Mouse (Mus musculus): ENCODE results near the gene Tmem131.

GRCm38 (mm10) chr1:36864757-36865156 lies 78.7 kb downstream of the Tmem131 start:
- TF ChIP-seq CTCF (IDR thresholded peaks at IDR 0.05) (no peak), POLR2A (IDR thresholded peaks at IDR 0.05; ENCODE audit: insufficient read depth, low read depth, low read length) (no peak), EP300 (IDR thresholded peaks at IDR 0.05; ENCODE audit: insufficient read depth, low read depth, low read length) (no peak)
